Mouse (Mus musculus) spleen, adult 2 months (tissue): Measurements from ENCODE around the gene Sirpa.

ENCODE experiments used
- CTCF ChIP-seq: fragments of 200-500 bp; IDR thresholded peaks from 2 replicates; pipeline ENCODE4 v1.5.1; 2011; ENCODE audit warnings: mild to moderate bottlenecking, inconsistent platforms; ENCODE audit not compliant: insufficient read depth, insufficient read length, insufficient replicate concordance; ENCODE audit errors: extremely low read depth
- POLR2A ChIP-seq: fragments of 200-500 bp; IDR thresholded peaks from 2 replicates; pipeline ENCODE4 v1.6.1; 2011; ENCODE audit warnings: low read depth, low read length, inconsistent platforms

GRCm38 (mm10) chr2:129620881-129621280 is 28.2 kb downstream of the Sirpa start:
- TF ChIP-seq CTCF (no peak), POLR2A (no peak)
